Mouse (Mus musculus) cerebellum, adult 9-11 months (tissue): ENCODE results near the gene Gm20388.

Experiments
- DNase-seq: peaks from one replicate; pipeline ENCODE4 v3.0.0; 2022

Gm20388 gene

DNA sequence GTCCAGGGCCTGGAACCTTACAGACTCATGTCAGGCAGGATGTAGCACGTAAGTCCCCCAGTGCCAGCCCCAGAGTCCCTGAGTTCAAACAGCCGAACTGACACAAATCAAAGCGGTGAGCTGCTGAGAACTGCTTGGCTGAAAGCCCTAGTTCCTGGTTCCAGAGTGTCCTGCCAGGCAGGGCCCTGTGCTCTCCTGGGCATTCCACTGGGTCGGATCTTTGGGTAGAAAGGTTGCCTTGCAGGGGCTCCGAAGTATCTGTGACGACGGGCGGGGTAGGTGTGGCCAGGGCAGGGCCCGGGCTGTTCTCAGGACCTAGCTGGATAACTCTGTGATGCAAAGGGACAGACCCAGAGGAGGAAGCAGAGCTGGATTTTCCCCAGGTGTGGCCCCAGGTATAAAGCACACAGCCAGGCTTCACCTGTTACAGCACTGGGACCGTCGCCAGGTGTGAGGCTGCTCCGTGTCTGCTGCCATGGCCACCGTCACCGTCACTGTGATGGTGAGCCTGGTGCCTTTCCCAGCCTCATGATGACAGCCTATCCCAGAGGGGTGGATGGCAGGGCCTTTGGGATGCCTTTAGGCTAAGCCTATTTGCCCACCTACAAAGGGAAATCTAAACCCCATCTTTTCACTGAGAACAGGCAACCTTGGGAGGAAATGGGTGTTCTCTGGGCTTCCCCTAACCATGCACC lies 2510.9 kb downstream of the Gm20388 start, which contains the start of gene Il17c:
Il17c (plus strand) TSS at position 645 of the 695 bp plus-strand sequence.
- DNase-seq, result no peak

DNA sequence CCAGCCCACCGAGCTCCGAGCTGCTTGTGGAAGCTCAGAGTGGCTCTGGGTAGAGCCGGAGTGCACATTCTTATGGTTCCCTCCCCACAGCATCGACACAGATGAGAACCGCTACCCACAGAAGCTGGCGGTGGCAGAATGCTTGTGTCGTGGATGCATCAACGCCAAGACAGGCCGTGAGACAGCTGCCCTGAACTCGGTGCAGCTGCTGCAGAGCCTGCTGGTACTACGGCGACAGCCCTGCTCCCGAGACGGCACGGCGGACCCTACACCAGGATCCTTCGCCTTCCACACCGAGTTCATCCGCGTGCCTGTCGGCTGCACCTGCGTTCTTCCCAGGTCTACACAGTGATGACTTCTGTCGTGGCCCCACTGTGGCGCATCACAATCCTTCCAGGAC lies 2512.6 kb downstream of the Gm20388 start:
- no peak for DNase-seq

GRCm38 (mm10) chr8:122423659-122424058 lies 2513.0 kb downstream of the Gm20388 start:
- no peak for DNase-seq

GRCm38 (mm10) chr8:122426145-122426544 lies 2515.5 kb downstream of the Gm20388 start:
- no peak for DNase-seq

GRCm38 (mm10) chr8:122427607-122428006 lies 2517.0 kb downstream of the Gm20388 start:
- DNase-seq, result no peak

DNA sequence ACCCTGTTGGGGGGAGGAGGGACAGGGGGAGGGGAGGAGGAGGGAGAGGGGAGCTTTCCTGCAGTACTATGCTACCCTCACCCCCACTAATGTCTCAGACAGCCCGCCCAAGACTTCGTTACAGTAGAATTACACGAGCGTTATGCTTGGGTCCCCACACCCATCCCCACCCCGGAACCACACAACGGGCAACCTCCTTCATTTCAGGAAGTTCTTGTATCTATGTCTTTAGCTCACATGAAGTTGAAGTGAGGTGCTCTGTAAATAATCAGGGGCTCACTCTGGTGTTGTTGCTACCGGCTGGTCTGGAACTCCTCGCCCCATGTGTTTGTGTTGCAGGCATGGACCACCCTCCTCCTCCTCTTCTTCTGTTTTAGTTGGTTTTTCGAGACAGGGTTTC lies 2517.5 kb downstream of the Gm20388 start:
- no peak for DNase-seq

GRCm38 (mm10) chr8:122430058-122430636 lies 2519.5 kb downstream of the Gm20388 start:
- no peak for DNase-seq

- DNase-seq, result no peak
These were observed 2520.0 kb downstream of the Gm20388 start for GRCm38 (mm10) chr8:122430646-122431045.

- DNase-seq, result no peak
These were observed 2521.2 kb downstream of the Gm20388 start for GRCm38 (mm10) chr8:122431694-122432442.

- DNase-seq, result no peak
These were observed 2522.0 kb downstream of the Gm20388 start, which contains the start of gene Cyba for GRCm38 (mm10) chr8:122432443-122433268. Gene Cyba (minus strand): TSS chr8:122432930.

GRCm38 (mm10) chr8:122433269-122433905 lies 2522.7 kb downstream of the Gm20388 start:
- no peak for DNase-seq

DNA sequence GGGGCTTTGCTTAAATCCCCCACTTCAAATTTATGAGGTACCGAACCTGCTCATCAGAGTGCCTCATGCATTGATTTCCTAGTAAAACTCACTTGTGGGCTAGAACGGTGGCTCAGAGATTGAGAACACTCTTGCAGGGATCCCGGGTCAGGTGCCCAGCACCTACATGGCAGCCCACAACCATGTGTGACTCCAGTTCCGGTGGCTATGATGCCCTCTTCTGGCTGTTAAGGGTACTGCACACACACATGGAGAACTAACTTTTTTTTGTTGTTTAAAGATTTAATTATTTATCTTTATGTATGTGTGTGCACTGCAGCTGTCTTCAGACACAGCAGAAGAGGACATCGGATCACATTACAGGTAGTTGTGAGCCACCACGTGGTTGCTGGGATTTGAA lies 2524.7 kb downstream of the Gm20388 start:
- DNase-seq, result no peak

GRCm38 (mm10) chr8:122436146-122436545 lies 2525.5 kb downstream of the Gm20388 start:
- DNase-seq, result no peak

DNA sequence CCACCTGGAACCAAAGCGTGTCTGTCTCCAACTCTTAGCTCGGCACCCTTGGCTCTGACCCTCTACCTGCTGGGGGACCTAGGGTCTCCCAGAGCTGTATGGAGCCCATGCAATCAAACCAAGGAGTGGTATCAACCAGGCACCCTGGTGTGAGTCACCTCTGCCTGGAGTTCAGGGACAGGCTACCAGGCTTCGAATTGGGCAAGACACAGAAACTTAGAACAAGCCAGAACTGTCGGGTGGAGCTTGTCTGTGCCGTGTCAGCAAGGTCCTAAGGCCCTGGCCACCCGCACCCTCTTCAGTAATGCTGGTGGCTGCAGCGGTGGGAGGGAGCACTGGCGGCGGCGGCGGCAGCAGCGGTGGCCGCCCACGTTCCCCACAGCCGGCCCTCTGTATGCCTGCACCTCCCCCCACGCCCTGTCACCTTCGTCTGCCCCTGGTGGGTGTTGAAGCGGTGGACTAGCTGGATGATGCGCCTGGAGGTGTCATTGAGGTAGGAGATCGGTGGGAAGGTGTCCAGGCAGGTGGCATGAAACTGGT lies 2526.0 kb downstream of the Gm20388 start:
- no peak for DNase-seq

DNA sequence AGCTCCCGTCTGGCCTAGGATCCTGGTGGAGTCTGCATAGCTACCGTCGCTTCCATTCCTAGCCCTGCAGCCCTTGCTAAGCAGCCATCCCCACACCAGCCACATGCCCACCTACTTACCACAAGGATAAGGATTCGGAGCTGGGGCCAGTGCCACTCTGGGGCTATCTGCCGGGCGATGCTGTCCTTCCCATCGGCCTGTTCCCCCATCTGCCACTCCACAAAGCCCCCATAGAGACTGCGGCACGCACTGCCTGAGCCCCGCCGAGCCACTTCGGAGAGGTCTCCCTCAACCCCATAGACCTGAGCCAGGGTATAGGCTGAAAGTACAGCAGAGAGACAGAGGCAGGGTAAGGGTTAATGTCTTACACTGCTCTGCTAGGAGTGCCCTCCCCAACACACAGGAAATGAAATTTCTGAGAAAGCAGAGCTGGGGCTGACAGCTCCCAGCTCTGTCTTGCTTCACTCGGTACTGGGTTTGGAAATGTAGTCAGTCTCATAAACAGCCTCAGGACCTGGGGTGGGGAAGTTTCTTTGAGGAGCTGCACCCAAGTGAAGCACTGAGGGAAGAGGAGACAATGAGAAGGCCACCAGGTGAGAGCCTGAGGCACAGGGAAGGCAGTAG lies 2527.2 kb downstream of the Gm20388 start:
- DNase-seq, result no peak

DNA sequence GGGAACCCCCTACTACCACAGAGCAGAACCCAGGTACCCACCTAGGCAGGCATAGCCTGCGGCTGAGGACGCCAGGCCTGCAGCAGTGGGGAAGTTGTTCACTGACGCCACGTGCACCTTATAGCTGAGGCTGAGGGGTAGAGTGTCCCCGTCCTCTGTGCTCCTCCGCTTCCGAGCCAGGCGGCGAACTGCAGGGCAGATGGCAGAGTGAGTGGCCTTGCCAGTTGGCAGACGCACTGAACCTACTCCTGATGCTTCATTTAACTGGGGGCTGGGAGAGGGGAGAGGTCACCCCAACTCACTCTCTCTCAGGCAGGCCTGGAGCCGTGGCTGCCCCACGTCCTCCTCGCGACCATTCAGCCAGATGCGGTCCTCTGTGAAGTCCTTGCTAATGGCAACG lies 2528.7 kb downstream of the Gm20388 start:
- DNase-seq, result peak; percentile 88

GRCm38 (mm10) chr8:122441326-122441725 lies 2530.7 kb downstream of the Gm20388 start:
- DNase-seq, result peak; percentile 48

- peak; percentile 29 for DNase-seq
These were observed 2531.7 kb downstream of the Gm20388 start for GRCm38 (mm10) chr8:122442356-122442755.

GRCm38 (mm10) chr8:122442781-122443180 lies 2532.1 kb downstream of the Gm20388 start:
- no peak for DNase-seq

GRCm38 (mm10) chr8:122443262-122444006 lies 2532.8 kb downstream of the Gm20388 start, which contains the start of gene Mvd:
Gene Mvd (minus strand): TSS chr8:122443422.
- peak; percentile 100 for DNase-seq
